Mouse (Mus musculus) small intestine, adult 2 months (tissue): ENCODE measurements at regions not wholly inside any gene's neighbourhood (a gene's known extent, or its start where the extent isn't known, plus 50 kb on each side); places are given as distances from the start of the nearest gene placed in this dataset.
A peak's percentile ranks its signal among the peaks of the same experiment; 100 is the strongest.

ENCODE experiments used
- H3K27ac ChIP-seq: fragments of 200-500 bp; 2 replicates; pipeline ENCODE4 v1.5.1; 2012; ENCODE audit warnings: low read depth, low read length, control low read depth, inconsistent platforms; ENCODE audit not compliant: insufficient read depth
- H3K27me3 ChIP-seq: fragments of 200-500 bp; 2 replicates; pipeline ENCODE4 v1.6.1; 2012; ENCODE audit warnings: mild to moderate bottlenecking, moderate library complexity, low read length, inconsistent platforms; ENCODE audit not compliant: control insufficient read depth, insufficient read depth
- H3K36me3 ChIP-seq: fragments of 200-500 bp; 2 replicates; pipeline ENCODE4 v1.6.1; 2012; ENCODE audit warnings: mild to moderate bottlenecking, low read length, control low read depth, inconsistent platforms; ENCODE audit not compliant: control insufficient read depth, insufficient read depth
- H3K4me1 ChIP-seq: fragments of 200-500 bp; 2 replicates; pipeline ENCODE4 v1.6.1; 2012; ENCODE audit warnings: low read length, inconsistent platforms, mixed read lengths; ENCODE audit not compliant: control insufficient read depth, insufficient read depth, insufficient read length
- H3K4me3 ChIP-seq: fragments of 200-500 bp; 2 replicates; pipeline ENCODE4 v1.5.1; 2012; ENCODE audit warnings: low read depth, mild to moderate bottlenecking, control low read depth, inconsistent platforms, low read length, moderate library complexity
- CTCF ChIP-seq: fragments of 200-500 bp; IDR thresholded peaks from 2 replicates; pipeline ENCODE4 v1.5.1; 2012; ENCODE audit warnings: low read depth, mild to moderate bottlenecking, control low read depth, inconsistent platforms, low read length, moderate library complexity, mixed read lengths; ENCODE audit not compliant: insufficient replicate concordance, insufficient read length; ENCODE audit errors: extremely low read depth
- POLR2A ChIP-seq: fragments of 200-500 bp; IDR thresholded peaks from 2 replicates; pipeline ENCODE4 v1.6.1; 2012; ENCODE audit warnings: low read depth, mild to moderate bottlenecking, control low read depth, inconsistent platforms, low read length, moderate library complexity
- WGBS: fragments of 180-500 bp; shearing (Covaris S2); methylation state at CpG from one replicate; pipeline ENCODE4 v1.1.7; 2018; 5-methylcytosine and 5-hydroxymethylcytosine counted together

DNA sequence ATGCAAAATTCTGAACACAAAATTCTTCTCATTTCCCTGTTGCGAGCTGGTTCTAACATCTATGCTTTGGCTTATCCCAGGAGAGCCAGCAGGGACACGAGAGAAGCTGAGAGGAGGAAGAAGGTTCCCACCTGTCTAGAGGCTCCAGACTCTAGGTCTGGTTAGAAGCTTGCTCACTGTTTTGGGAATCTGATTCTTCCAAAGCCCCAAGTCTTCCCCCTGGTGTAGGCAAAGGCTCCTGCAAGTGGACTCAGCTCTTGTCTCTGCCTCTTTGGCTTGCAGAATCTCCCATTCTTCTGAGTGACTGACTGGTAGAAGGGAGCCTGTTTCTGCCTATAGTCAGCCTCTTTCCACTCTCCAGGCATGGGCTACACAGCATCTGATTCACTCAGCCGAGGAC, 95.8 kb downstream of the Btc start:
- Histone ChIP-seq H3K27ac (no peak overlapping the region), H3K27me3 (no peaks in the 10 kb centered on the region), H3K36me3 (no peaks in the 10 kb centered on the region), H3K4me1 (no peaks in the 10 kb centered on the region), H3K4me3 (no peak overlapping the region)
- WGBS = 76% methylated on average over 3 of the region's 3 CpGs
- no peak for TF ChIP-seq POLR2A
- TF ChIP-seq CTCF = 0 out of 2 replicates have a peak, but pooled peaks have one; percentile 29
